Mouse (Mus musculus) erythroid progenitor cell, adult 5-6 weeks (primary cell): ENCODE data around the gene Dync1li1. TPM values are rescaled to one million over a fixed set of nuclear protein-coding genes. Genes with fewer than 3 reads are reported as not detected.
"Not testable (repeated sequence)": the region's sequence is repeated elsewhere in the genome, so short reads cannot be mapped to it uniquely, and the experiment has no call there.

Experiments
- ATAC-seq: replicated peaks from 2 replicates; pipeline ENCODE4 v1.8.0; 2016; ENCODE audit warnings: moderate number of reproducible peaks, mild to moderate bottlenecking, moderate TSS enrichment, inconsistent platforms; ENCODE audit not compliant: poor library complexity, low FRiP score, severe bottlenecking
- total RNA-seq, 2 experiments: library from RNA; stranded (forward) in 1 of 2; stranded (reverse) in 1 of 2; fragments of 150-400 nt in 1 of 2; fragments of 186-747, 209-891 nt in 1 of 2; gene quantifications; 2 replicates each; pipeline versions ENCODE4 v1.2.3 to v1.2.4; 2015 to 2017; ENCODE audit warnings: low replicate concordance in 2 of 2

Dync1li1 gene
- total RNA-seq, 2 experiments from 2014 or later = 23.9 to 42.3 TPM

DNA sequence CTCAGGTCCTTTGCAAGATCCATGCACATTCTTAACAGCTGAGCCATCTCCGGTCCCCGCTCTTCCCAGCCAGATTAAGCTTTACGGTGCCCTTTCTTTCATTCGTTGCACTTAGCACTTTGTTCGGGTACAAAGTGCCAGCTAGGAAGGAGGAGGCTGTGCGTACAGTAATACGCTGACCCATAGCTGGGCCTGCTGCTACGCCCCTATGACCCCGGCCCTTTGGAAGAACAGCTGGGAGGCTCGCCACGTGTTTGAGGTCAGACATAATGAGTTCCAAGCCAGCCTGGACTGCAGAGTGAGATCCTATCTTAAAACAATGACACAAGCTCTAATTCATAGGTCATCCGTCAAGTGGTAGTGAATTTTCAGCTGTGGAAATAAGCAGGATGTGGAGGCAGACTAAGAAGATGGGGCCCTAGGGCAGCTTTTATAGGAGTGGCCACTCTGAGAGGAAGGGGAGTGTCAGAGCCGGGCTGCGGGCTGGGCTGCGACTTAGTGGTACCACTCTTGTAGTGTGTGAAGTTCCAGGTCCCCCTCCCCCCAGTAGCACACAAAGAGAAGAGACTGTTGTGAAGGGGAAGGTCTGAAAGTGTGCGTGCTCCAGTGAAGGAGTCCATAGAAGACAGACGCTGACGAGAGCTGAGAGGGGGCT lies 28.2 kb downstream of the Dync1li1 start:
- ATAC-seq = no peak

DNA sequence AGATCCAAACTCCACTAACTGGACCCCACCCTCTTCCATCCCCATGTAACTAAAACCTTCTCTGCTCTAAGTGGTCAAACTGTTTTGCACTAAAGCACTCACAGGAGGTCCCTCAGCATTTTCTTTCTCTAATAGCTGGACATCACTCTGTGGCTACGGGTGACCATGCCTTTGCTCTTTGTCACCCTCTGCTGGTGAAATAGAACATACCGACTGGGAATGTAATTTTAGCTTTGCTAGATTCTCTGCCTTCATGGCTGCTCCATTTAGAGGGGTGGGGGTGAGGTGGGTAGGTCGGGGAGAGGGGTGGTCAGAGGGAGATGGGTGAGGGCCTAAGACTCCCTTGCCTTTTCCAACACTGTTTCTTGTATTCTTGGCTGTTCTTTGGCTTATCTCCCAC lies 38.7 kb downstream of the Dync1li1 start:
- no peak for ATAC-seq

DNA sequence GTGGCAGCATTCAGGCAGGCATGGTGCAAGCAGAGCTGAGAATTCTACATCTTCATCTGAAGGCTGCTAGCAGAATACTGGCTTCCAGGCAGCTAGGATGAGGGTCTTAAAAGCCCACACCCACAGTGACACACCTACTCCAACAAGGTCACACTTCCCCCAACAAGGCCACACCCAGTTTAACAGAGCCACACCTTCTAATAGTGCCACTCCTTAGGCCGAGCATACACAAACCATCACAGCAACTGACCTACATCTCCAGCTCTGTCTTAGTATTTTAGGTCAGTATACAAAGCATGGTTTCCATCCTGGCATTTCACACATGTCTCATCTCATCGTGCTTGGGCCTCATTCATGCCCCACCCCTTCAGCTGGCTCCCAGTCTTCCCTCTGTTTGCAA lies 39.8 kb downstream of the Dync1li1 start:
- ATAC-seq = not testable (repeated sequence)

DNA sequence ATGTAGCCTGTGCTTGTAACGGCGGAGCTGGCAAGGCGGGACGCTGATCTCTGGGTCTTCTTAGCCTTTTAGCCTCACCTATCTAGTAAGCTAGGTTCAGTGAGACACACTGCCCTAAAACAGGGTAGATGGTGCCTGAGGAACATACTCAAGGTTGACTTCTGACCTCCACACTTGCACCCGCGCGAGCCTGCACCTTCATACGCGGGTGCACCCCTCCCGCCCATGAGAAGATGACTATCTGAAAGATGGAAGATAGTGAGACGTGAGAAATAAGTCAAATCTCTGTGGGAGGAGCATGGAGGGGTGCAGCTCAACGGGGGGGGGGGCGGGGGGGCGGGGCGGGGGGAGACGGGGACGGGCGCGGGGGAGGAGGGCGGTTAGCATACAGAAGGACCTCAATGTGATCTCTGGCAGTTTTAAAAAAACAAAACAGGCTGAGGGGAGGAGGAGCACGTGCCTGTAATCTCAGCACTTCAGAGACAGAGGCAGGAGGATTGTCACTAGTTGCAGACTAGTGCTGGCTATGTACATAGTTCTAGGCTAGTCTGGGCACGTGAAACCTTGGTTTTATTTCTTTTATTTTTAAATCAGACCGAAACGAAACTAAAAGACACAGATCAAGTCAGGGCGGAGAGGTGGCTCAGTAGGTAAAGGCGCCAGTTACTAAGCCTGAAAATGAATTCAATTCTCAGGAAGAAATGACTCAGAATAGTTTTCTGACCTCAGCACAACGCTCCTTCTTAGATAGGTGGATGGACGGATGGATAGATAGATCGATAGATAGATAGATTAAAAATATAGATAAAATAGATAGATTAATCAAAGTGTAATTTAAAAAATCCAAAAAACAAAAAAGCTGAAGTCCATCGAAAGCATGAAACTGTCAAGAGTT lies 41.6 kb downstream of the Dync1li1 start:
- ATAC-seq = no peak

DNA sequence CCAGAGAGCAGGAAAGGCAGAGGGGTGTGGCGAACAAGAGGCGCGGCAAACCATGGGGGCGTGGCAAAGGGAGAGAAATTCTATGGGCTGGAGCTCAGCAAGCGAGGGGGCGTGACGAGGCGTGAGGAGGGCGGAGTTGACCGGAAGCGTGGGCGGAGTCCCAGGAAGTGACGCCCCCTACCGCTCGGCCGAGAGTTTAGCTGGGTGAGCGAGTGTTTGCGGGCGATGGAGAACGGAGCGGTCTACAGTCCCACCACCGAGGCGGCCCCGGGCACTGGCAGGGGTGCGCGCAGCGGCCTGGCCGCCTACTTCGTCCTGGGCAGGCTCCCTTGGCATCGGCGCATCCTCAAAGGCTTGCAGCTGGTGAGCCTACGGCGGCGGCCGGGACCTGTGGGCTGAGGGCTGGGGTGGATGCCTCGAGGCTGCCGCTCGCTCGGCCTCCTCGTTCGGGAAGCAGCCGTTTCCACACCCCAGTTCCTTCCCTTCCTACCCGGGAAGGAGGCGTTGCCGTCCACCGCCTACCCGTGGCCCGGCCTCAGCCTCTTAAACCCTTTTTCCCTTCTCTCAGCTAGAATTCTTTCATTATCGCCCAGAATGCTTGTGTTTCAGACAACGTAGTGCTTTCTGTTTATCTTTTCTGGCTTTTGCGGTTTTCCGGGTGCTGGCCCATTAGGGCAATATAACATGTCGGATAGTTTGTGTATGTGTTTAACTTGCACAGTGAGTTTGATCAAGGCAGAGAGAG lies 42.6 kb downstream of the Dync1li1 start, which contains the start of gene Cmtm6:
Gene Cmtm6, plus strand, starts transcription at position 106 of the 745 bp plus-strand sequence.
- ATAC-seq = peak; percentile 91

DNA sequence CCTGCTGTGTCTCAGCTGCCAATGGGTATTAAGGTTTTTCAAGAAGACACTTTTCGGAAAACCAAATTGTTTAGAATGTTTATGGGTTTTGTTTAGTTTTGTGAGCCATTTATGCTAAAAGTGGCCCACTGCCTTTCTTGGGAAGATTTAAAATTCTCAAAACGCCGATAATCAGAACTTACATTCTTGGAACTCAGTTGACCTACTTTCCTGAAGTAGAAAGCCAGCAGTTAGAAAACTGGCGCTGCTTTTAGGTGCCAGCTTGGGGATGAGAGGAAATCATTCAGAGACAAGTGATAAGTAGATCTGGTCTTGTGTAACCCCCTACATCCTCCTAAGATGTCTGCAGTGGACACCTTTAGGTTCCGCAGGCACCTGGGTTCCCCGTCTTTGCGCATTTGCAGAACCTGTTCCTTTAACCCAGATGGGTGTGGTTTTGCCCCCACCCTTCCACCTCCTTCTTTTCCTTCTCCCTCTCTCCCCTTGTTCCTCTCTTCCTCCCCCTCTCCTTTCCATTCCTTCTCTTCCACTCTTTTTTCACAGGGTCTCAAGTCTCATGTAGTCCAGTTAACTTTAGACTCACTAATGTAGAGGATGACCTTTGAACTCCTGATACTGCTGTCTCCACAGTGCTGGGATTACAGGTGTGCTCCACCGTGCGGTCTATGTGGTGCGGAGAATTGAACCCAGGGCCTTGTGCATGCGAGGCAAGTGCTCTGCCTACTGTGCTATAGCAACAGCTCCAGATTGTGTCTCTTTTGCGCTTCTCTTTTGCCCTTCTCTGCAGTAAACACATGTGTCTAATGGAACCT lies 43.5 kb downstream of the Dync1li1 start:
- no peak for ATAC-seq

DNA sequence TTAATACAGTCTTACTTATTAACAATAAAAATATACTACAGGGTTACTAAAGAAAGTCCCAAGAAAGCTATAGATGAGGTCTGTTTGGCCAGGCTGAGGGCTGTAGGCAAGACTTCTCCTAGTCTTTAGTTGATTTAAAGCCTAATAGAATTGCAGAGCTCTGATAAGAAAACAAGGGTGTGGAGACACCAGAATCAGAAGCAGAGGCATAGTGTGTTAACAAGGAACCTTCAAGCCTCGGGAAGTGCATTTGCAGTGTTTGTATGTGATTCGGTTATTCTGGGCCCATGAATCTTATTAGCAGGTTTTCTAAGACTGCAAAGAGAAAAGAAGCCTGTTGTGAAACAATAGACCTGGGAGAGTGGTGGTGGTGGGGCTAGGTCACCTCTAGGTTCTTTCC lies 44.6 kb downstream of the Dync1li1 start:
- no peak for ATAC-seq

DNA sequence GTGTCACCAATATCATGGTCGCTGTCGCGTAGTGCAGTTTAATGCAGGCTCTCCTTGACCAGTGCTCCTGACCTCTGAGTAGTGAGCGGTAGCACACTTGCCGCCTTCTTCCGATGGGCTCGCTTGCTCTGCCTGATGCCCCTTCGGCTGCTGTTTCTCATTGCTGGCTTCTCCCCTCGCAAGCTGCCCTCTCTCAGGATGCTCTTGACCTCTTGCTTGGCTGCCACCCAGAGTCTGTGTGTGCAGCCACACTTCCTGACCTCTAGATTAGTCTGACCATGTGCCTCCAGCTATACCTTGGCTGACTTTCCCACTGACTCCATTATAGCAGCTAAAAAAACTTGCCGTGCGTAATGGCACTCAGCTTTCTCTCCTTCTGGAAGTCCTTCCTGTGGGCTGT lies 47.9 kb downstream of the Dync1li1 start:
- ATAC-seq = no peak

DNA sequence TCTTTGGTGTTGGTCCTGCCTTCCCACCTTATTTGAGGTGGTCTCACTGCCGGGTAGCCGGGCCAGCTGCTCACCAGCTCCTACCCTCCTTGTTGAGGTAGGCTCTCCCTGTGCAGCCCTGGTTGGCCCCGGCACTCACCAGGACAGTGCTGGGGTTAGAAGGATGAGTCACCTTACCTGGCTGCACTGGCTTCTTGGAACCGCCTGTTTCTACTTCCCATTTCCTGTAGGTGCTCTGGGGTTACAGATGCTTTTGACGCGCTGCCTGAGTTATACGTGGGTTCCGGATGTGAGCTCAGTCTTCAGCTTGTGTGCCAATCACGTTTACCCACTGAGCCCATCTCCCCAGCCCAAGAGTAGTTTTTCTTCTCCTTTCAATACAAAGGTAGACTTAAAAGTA lies 51.7 kb downstream of the Dync1li1 start:
- ATAC-seq = no peak

DNA sequence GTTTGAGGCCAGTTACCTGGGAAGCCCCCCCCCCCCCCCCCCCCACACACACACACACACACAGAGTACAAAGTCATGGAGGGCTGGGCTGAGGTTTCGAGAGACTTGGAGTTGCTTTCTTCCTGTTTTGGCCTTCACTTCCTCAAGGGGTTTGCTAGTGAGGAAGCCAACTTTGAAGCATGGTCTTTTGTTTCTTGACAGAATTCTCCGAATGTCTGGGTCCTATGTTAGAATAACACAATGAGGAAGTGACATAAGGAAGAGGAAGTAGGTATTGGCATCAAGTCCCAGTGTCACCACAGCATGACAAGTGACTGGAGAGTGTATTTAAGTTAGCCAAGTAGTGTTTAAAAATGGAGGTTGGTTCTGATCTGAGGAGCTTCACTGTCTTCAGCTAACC lies 54.1 kb downstream of the Dync1li1 start:
- ATAC-seq = no peak

DNA sequence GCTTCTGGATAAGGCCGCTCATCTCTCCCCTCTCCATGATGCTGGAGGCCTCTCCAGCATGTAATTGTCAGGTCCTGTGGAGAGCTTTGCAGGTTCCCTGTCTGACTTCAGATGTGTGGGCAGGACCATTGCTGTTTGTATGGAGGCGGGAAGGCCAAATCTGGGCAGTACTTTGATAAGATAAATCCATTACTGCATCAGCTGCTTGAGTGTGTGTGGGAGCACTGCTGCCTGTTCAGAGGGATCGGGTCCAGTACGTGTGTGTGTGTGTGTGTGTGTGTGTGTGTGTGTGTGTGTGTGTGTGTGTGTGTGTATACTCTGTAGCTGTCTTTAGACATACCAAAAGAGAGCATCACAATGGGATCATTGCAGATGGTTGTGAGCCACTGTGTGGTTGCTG lies 56.6 kb downstream of the Dync1li1 start:
- ATAC-seq = no peak

DNA sequence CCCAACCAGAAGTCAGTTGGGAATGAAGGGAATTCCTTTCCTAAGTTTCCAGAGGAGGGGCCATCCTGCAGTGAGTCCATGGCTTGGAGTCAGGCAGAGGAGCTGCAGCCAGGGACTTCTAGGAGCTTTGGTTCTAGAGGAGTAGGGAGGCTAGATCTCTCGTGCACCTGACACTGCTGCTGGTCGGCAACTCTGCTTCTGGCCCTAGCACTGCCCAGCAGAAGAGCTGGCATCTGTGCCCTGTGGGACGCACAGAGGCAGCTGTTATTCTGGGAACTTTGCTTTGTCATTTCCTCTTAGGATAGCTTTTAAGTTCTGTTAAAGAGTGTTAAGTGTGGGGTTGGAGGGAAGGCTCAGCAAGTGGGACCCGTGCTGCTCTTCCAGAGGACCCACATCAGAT lies 57.1 kb downstream of the Dync1li1 start:
- ATAC-seq = no peak

DNA sequence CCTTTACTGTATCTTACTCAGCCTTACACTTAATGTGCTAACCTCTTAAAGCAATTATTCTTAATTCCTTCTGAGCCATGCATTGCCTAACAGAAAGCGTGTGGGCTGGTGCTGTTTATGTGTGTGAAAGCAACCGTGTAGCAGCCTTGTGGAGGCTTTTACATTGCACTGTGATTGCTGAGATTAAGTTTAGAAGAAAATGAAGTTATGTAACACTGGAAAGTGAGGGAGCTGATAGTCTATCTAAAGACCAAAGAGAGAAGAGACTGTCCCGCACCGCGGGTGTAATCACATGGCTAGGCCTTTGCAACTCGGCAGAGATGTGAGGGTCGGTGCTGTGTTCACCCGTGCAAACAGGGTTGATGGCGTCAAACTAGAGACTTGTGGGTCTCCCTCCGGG lies 58.4 kb downstream of the Dync1li1 start:
- no peak for ATAC-seq

DNA sequence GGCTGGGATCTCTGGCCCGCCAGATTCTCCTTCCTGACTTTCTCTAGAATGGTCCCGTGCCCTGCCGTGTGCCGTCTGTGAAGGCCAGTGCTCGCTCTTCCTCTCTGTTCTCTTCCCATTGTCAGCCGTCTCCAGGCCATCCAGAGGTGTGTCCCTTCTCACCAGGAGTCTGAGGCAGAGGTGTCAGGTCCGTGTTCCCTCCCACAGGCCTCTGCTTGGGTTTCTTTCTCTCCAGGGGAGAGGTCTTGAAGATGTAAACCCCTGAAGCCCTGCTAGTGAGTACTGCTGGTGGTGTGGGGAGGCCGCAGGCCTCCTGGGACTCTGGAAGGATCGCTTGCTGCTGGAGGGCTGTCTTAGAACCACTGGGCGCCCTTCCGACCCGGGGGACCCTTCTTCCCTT lies 58.9 kb downstream of the Dync1li1 start:
- ATAC-seq = no peak

DNA sequence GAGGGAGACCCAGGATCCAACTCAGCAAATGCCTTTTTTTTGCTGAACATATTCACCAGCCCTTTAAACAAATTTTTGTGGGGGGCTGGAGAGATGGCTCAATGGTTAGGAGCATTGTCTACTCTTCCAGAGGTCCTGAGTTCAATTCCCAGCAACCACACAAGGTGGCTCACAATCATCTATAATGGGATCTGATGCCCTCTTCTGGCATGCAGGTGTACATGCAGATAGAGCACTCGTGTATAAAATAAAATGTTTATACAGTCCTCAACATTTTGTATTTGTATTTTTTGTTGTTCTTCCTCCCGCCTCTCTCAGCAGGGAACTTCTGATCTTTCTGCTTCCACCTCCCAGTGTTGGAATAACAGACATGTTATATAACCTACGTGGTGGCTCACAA lies 63.0 kb downstream of the Dync1li1 start:
- ATAC-seq = no peak

DNA sequence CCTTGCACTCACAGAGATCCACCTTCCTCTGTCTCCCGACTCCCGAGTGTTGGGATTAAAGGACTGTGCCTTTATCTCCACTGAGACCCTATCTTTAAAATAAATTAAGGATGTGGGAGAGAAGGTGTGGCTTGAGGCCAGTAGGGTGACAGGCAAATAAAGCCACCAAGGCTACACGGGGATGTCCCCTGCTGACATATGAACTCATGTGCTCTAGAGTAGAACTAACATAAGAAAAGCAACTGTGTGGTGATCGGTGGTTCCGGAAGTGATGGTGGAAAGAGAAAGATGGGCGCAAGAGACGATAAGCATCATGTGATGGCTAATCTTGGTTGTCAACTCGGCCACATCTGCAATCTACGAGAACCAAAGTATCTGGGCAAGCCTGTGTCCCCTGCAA lies 63.7 kb downstream of the Dync1li1 start:
- no peak for ATAC-seq

DNA sequence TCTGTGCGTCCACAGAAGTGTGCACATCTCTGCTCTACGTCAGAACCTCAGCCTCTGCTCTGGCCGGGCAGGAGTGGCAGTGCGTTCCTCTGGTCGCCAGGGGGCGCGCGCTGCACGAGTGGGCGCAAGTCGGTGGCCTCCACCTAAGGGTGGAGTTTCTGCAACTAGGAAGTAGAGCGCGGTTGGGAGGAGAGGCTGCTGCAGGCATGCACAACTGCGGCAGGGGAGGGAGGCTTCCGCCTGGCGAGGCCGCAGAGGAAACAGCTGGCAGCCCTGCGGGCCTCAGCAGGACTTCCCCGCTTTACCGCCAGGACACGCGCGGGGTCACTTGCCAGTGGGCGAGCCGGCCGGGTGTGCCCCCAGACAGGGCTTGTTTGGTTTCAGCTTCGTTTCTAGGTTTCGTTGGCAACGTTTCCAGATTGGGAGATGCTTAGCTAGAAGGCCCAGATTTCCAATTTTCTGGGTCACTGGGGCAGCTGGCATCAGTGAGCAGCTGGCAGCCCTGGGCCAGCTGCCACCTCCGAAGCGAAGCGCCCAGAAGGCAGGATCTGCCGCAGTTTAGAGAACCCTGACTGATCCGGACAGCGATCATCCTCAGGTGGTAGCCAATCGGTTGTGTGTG lies 64.4 kb downstream of the Dync1li1 start:
- ATAC-seq = peak; percentile 97

DNA sequence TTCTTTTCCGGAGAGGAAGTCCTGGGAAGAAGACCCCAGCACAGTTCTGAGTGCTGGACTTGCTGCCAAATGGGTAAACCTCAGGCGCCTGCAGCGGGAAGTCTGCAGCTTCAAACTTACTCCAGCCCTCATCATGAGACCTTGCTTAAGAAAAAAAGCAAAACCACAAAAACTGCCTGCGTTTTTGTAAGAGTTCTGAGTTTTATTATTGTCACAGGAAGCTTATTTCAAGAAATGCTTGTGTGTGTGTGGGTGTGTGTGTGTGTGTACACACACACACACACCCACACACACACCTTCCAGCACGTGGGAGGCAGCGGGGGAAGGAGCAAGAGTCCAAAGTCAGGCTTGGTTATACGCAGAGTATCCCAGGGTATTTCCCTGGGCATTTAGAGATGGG lies 69.7 kb downstream of the Dync1li1 start:
- no peak for ATAC-seq

DNA sequence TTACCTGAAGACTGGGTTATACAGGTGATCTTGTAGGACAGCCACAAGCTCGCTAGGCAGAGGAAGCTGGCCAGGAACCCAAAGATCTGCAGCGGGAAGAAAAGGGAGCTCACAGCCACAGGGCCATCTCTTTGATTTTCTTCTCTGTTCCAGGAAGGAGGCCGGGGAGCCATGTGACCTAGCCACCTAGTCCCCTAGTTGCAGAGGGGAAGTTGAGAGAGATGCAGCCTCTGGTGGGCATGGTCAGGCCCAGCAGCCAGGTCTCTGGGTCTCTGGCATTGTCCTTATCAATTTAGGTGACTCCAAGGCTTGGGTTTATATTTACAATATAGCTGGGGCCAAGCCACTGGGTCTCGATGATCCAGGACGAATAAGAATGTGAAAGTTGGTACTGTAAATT lies 70.2 kb downstream of the Dync1li1 start:
- ATAC-seq = no peak
